Mouse (Mus musculus) CH12.LX (cell line): ENCODE measurements around the gene Nmnat2. TPM values are rescaled to one million over a fixed set of nuclear protein-coding genes. Genes with fewer than 3 reads are reported as not detected.
"Not testable (repeated sequence)": the region's sequence is repeated elsewhere in the genome, so short reads cannot be mapped to it uniquely, and the experiment has no call there.

Experiments
- DNase-seq: peaks from one replicate; pipeline ENCODE4 v3.0.0-alpha.2; 2013; ENCODE audit errors: extremely low read depth
- H3K27ac ChIP-seq: 2 replicates; pipeline ENCODE4 v1.5.1; 2012; ENCODE audit warnings: low read depth, mild to moderate bottlenecking, control low read depth, moderate library complexity; ENCODE audit not compliant: insufficient read depth
- H3K27me3 ChIP-seq: replicated peaks from 2 replicates; pipeline ENCODE3; 2012; ENCODE audit warnings: inconsistent platforms
- H3K36me3 ChIP-seq, 2 experiments: replicated peaks in 1 of 2; 2 replicates each; pipeline versions ENCODE3 to v1.6.1; 2012; ENCODE audit warnings: inconsistent platforms in 1 of 2, low read length in 1 of 2, mild to moderate bottlenecking in 1 of 2, mixed read lengths in 1 of 2, moderate library complexity in 1 of 2; ENCODE audit not compliant: control insufficient read depth in 1 of 2, insufficient read depth in 1 of 2
- H3K4me1 ChIP-seq, 2 experiments: 2 replicates each; pipeline ENCODE4 v1.6.1; 2012; ENCODE audit warnings: inconsistent platforms in 1 of 2, moderate library complexity in 1 of 2; ENCODE audit not compliant: insufficient read depth in 2 of 2, control insufficient read depth in 1 of 2
- H3K4me2 ChIP-seq: 2 replicates; pipeline ENCODE4 v1.6.1; 2012; ENCODE audit warnings: low read depth, mild to moderate bottlenecking, control low read depth; ENCODE audit not compliant: poor library complexity, insufficient read depth, severe bottlenecking
- H3K4me3 ChIP-seq, 3 experiments: fragments of 150-350 bp in 1 of 3; sonication (generic) in 1 of 3; replicated peaks in 1 of 3; 2 replicates each; pipeline versions ENCODE3 to v1.5.1; 2011 to 2012; ENCODE audit warnings: low read depth in 2 of 3, low read length in 2 of 3, mild to moderate bottlenecking in 2 of 3, moderate library complexity in 2 of 3, control low read depth in 1 of 3, improper control_type of control experiment in 1 of 3, inconsistent platforms in 1 of 3, mixed read lengths in 1 of 3; ENCODE audit not compliant: poor library complexity in 1 of 3
- H3K79me2 ChIP-seq: replicated peaks from 2 replicates; pipeline ENCODE4 v1.6.1; 2012; ENCODE audit warnings: mild to moderate bottlenecking, moderate library complexity; ENCODE audit not compliant: control insufficient read depth, poor library complexity, insufficient read depth, severe bottlenecking; ENCODE audit errors: extremely low read depth
- H3K9ac ChIP-seq: 2 replicates; pipeline ENCODE4 v1.6.1; 2012; ENCODE audit warnings: low read depth, mild to moderate bottlenecking, control low read depth, moderate library complexity; ENCODE audit not compliant: insufficient read depth
- H3K9me3 ChIP-seq: replicated peaks from 2 replicates; pipeline ENCODE3; 2012; ENCODE audit warnings: low read length, inconsistent platforms, mixed read lengths
- CHD2 ChIP-seq: IDR thresholded peaks from 2 replicates; pipeline ENCODE4 v1.6.1; 2011; ENCODE audit warnings: low read length, improper control_type of control experiment
- CTCF ChIP-seq, 2 experiments: IDR thresholded peaks in 1 of 2; conservative IDR thresholded peaks in 1 of 2; 2 replicates each; pipeline ENCODE4 v1.5.1; 2011 to 2012; ENCODE audit warnings: low read depth in 2 of 2, low read length in 2 of 2, improper control_type of control experiment in 1 of 2, inconsistent platforms in 1 of 2, mild to moderate bottlenecking in 1 of 2, moderate library complexity in 1 of 2
- ELF1 ChIP-seq: IDR thresholded peaks from 2 replicates; pipeline ENCODE4 v1.6.1; 2014; ENCODE audit warnings: low read depth, mild to moderate bottlenecking, inconsistent platforms, low read length, improper control_type of control experiment
- GABPA ChIP-seq: IDR thresholded peaks from 2 replicates; pipeline ENCODE4 v1.6.1; 2012; ENCODE audit warnings: low read depth, low read length, improper control_type of control experiment, inconsistent platforms; ENCODE audit not compliant: insufficient replicate concordance
- JUN ChIP-seq: IDR thresholded peaks from 2 replicates; pipeline ENCODE4 v1.6.1; 2011; ENCODE audit warnings: low read depth, mild to moderate bottlenecking, low read length, improper control_type of control experiment, moderate library complexity; ENCODE audit not compliant: insufficient read depth
- KAT2A ChIP-seq: IDR thresholded peaks from 2 replicates; pipeline ENCODE4 v1.6.1; 2012; ENCODE audit warnings: low read length, improper control_type of control experiment, inconsistent platforms; ENCODE audit not compliant: insufficient replicate concordance
- NELFE ChIP-seq: IDR thresholded peaks from 2 replicates; pipeline ENCODE4 v1.6.1; 2011; ENCODE audit warnings: low read depth, low read length, improper control_type of control experiment
- POLR2AphosphoS2 ChIP-seq: IDR thresholded peaks from 2 replicates; pipeline ENCODE4 v1.6.1; 2011; ENCODE audit warnings: low read depth, low read length, improper control_type of control experiment
- ZNF384 ChIP-seq: IDR thresholded peaks from 2 replicates; pipeline ENCODE4 v1.6.1; 2012; ENCODE audit warnings: low read depth, low read length, improper control_type of control experiment, inconsistent platforms
- dilution Hi-C: fragments of 300-500 bp; cut with MboI; formaldehyde crosslinking; loops from 2 replicates; pipeline ENCODE4 v1.14.3; 2020; ENCODE audit warnings: low sequenced_read_pairs; ENCODE audit not compliant: extremely low pct_unique_long_range_greater_than_20kb, extremely low pct_ligation_motif_present
- in situ Hi-C: fragments of 300-500 bp; cut with MboI; formaldehyde crosslinking; loops from 3 replicates; pipeline ENCODE4 v1.14.3; 2019; ENCODE audit warnings: low sequenced_read_pairs, low pct_ligation_motif_present, low pct_unique_long_range_greater_than_20kb, mixed read lengths
- polyA plus RNA-seq: library from polyadenylated mRNA; unstranded; fragments of >175 nt; gene quantifications from 2 replicates; pipeline ENCODE4 v1.2.1, GENCODE M21; 2012; ENCODE audit warnings: low read depth; ENCODE audit not compliant: insufficient read length
- total RNA-seq, 2 experiments: library from RNA; depleted of rRNA; stranded (reverse); fragments of 300-350 nt in 1 of 2; fragments of >200 nt in 1 of 2; gene quantifications; 2 replicates each; pipeline ENCODE4 v1.2.3; 2012 to 2014

The Nmnat2 gene
- total and polyA plus RNA-seq, 3 experiments, result 0.04 to 0.09 (median 0.09) TPM

GRCm38 (mm10) chr1:153075087-153075736, 120.4 kb downstream of the Nmnat2 start:
- no peaks in the 10 kb centered on the region for H3K36me3 ChIP-seq
- no peaks in the 10 kb centered on the region for H3K79me2 ChIP-seq
- H3K9ac ChIP-seq, result no peak overlapping the region
- H3K9me3 ChIP-seq, result no peaks in the 10 kb centered on the region
- TF ChIP-seq POLR2AphosphoS2, result no peak
- H3K4me1 ChIP-seq, result peaks cover 4 to 7% of the 10 kb centered on the region in 2 experiments; a peak in 3 of 4 replicates
- H3K4me3 ChIP-seq, result no peak overlapping the region
- no peak overlapping the region for H3K27ac ChIP-seq
- in situ Hi-C loops (no loop called here), dilution Hi-C loops (no loop called here)
- H3K4me2 ChIP-seq, result no peak overlapping the region
- no peak for DNase-seq
- no peaks in the 10 kb centered on the region for H3K27me3 ChIP-seq

- Histone ChIP-seq H3K4me1 (peaks cover 4 to 7% of the 10 kb centered on the region in 2 experiments; a peak in 3 of 4 replicates), H3K27ac (no peak overlapping the region), H3K36me3 (no peaks in the 10 kb centered on the region), H3K4me2 (no peak overlapping the region), H3K4me3 (no peak overlapping the region), H3K9ac (no peak overlapping the region), H3K9me3 (no peaks in the 10 kb centered on the region), H3K79me2 (no peaks in the 10 kb centered on the region), H3K27me3 (no peaks in the 10 kb centered on the region)
- dilution Hi-C loops, result no loop called here
- no peak for TF ChIP-seq NELFE
- DNase-seq, result no peak
- in situ Hi-C loops, result no loop called here
These were observed 121.2 kb downstream of the Nmnat2 start for GRCm38 (mm10) chr1:153075955-153076354.

- H3K79me2 ChIP-seq, DNase-seq, H3K4me3 ChIP-seq, H3K9me3 ChIP-seq, H3K4me1 ChIP-seq, H3K36me3 ChIP-seq, H3K27me3 ChIP-seq, in situ Hi-C loops, dilution Hi-C loops, H3K27ac ChIP-seq, H3K4me2 ChIP-seq, H3K9ac ChIP-seq: not testable (repeated sequence)
These were observed 128.4 kb downstream of the Nmnat2 start for GRCm38 (mm10) chr1:153083233-153083632.

- Histone ChIP-seq H3K4me3 (no peak overlapping the region), H3K9ac (no peak overlapping the region), H3K79me2 (no peaks in the 10 kb centered on the region), H3K27me3 (no peaks in the 10 kb centered on the region), H3K36me3 (no peaks in the 10 kb centered on the region), H3K4me2 (no peak overlapping the region), H3K9me3 (no peaks in the 10 kb centered on the region), H3K4me1 (peaks cover 0 to 3% of the 10 kb centered on the region in 2 experiments; a peak in 1 of 4 replicates), H3K27ac (no peak overlapping the region)
- TF ChIP-seq CHD2, result no peak
- no peak for TF ChIP-seq CTCF (conservative IDR thresholded peaks at IDR 0.05 in 1 of 2, IDR thresholded peaks at IDR 0.05 in 1 of 2; ENCODE audit: low read depth in 2 of 2, low read length in 2 of 2)
- TF ChIP-seq ZNF384, result no peak
- no peak for TF ChIP-seq JUN
- TF ChIP-seq ELF1, result no peak
- TF ChIP-seq KAT2A, result no peak
- TF ChIP-seq GABPA, result no peak
- dilution Hi-C loops (no loop called here), in situ Hi-C loops (no loop called here)
- no peak for DNase-seq
These were observed 129.4 kb downstream of the Nmnat2 start for GRCm38 (mm10) chr1:153084191-153084590.
